22 mouse cellular contexts compared by ENCODE assay signal in the genomic region with DNA sequence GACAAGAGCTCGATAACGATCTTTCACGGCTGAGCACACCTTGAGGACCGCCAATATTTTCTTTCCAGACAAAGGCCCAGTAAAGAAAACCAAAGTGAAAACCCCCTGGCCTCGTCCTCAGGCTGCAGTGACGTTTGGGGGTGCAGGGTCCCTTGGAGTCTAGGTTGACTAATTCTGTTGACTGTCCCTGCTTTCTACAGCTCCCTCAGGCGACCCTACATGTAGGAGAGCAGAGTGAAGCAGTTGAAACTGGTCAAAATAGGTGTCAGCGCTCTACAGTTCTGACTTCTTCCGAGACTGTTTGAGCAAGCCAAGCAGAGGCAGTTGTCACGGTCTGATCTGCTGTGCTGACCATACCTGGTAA.
A peak's percentile ranks its signal among the peaks of the same experiment; 100 is the strongest.
DNase-seq lines count a peak whose midpoint lies in the region; ATAC-seq and TF ChIP-seq lines count a peak whose summit lies in the region.
"Had no signal": no experiment of that assay in that cellular context is flagged by ENCODE, and none has a peak within 500 bp of the region (broad histone marks: within the 10 kb centered on the region; RNA-seq: fewer than 3 reads in every experiment).

No protein-coding gene starts in this region.

- WGBS in intestine, embryonic 16.5 days: 84% methylated on average over 10 of the region's 10 CpGs
- 85% methylated on average over 10 of the region's 10 CpGs for WGBS in intestine, embryonic 15.5 days
- 69% methylated on average over 10 of the region's 10 CpGs for WGBS in lung, embryonic 14.5 days
- WGBS in intestine, postnatal 0 days: 71% methylated on average over 10 of the region's 10 CpGs

- ATAC-seq in intestine, embryonic 16.5 days: no peak
- ATAC-seq in intestine, embryonic 15.5 days: no peak
- peak; percentile 30; the same call in 1 of the 2 replicates for ATAC-seq in lung, embryonic 14.5 days (ENCODE audit: insufficient read depth)
- no peak for ATAC-seq in intestine, postnatal 0 days
- no peak for ATAC-seq in frontal cortex, adult (ENCODE audit: low TSS enrichment)
- ATAC-seq: forebrain, embryonic 16.5 days had no signal

- no peak overlapping the region for H3K4me2 ChIP-seq in intestine, embryonic 16.5 days (ENCODE audit: low read depth, low read length)
- H3K4me2 ChIP-seq in intestine, embryonic 15.5 days (replicated peaks): no peak overlapping the region
- no peak overlapping the region for H3K4me2 ChIP-seq in lung, embryonic 14.5 days
- peak overlapping the region; percentile 25; the same call in 1 of the 2 replicates for H3K4me2 ChIP-seq in CH12.LX (ENCODE audit: insufficient read depth, low read depth, poor library complexity, severe bottlenecking)
- no peak overlapping the region for H3K4me2 ChIP-seq in intestine, postnatal 0 days (replicated peaks; ENCODE audit: low read depth)
- H3K4me2 ChIP-seq: hindbrain, embryonic 13.5 days; liver, embryonic 15.5 days had no signal

- no peak overlapping the region for H3K4me3 ChIP-seq in intestine, embryonic 16.5 days (ENCODE audit: low read length)
- H3K4me3 ChIP-seq in intestine, embryonic 15.5 days (replicated peaks): no peak overlapping the region
- no peak overlapping the region for H3K4me3 ChIP-seq in lung, embryonic 14.5 days (ENCODE audit: low read depth, low read length)
- H3K4me3 ChIP-seq in CH12.LX (replicated peaks in 1 of 3; ENCODE audit: low read depth in 2 of 3, low read length in 2 of 3, poor library complexity in 1 of 3): no peak overlapping the region
- no peak overlapping the region for H3K4me3 ChIP-seq in intestine, postnatal 0 days (ENCODE audit: low read depth, low read length)
- H3K4me3 ChIP-seq: forebrain, embryonic 10.5 days; heart, adult 2 months; hindbrain, embryonic 13.5 days; layer of hippocampus, adult 2 months; limb, embryonic 10.5 days; liver, embryonic 15.5 days had no signal

- H3K9ac ChIP-seq in intestine, embryonic 16.5 days (ENCODE audit: low read depth, low read length): no peak overlapping the region
- H3K9ac ChIP-seq in intestine, embryonic 15.5 days: no peak overlapping the region
- H3K9ac ChIP-seq in lung, embryonic 14.5 days: no peak overlapping the region
- H3K9ac ChIP-seq in CH12.LX (ENCODE audit: insufficient read depth, low read depth): no peak overlapping the region
- no peak overlapping the region for H3K9ac ChIP-seq in intestine, postnatal 0 days (ENCODE audit: low read depth, low read length)
- H3K9ac ChIP-seq: hindbrain, embryonic 13.5 days; liver, embryonic 15.5 days had no signal

- no peaks in the 10 kb centered on the region for H3K79me2 ChIP-seq in CH12.LX (replicated peaks; ENCODE audit: control insufficient read depth, extremely low read depth, insufficient read depth, poor library complexity, severe bottlenecking)

- H3K27me3 ChIP-seq in intestine, embryonic 16.5 days (replicated peaks; ENCODE audit: control insufficient read depth, insufficient read depth, low read length): no peaks in the 10 kb centered on the region
- no peaks in the 10 kb centered on the region for H3K27me3 ChIP-seq in intestine, embryonic 15.5 days (replicated peaks)
- H3K27me3 ChIP-seq in lung, embryonic 14.5 days (ENCODE audit: insufficient read depth, low read length): no peaks in the 10 kb centered on the region
- no peaks in the 10 kb centered on the region for H3K27me3 ChIP-seq in CH12.LX (replicated peaks)
- no peaks in the 10 kb centered on the region for H3K27me3 ChIP-seq in intestine, postnatal 0 days (replicated peaks; ENCODE audit: control insufficient read depth, insufficient read depth, low read length)
- H3K27me3 ChIP-seq: hindbrain, embryonic 13.5 days; liver, embryonic 15.5 days had no signal

- no peak for DNase-seq in lung, embryonic 14.5 days
- no peak for DNase-seq in lung, adult 18-20 months
- DNase-seq in CH12.LX (ENCODE audit: extremely low read depth): no peak
- DNase-seq: adrenal gland, postnatal 10 days; cerebellum, adult 18-20 months; cerebellum, postnatal 14 days; gastrocnemius, postnatal 14 days; liver; midbrain, embryonic 14.5 days; right cerebral cortex, postnatal 14 days; thymus, postnatal 25 days had no signal

- peak overlapping the region; percentile 26; the same call in 1 of the 2 replicates for H3K27ac ChIP-seq in intestine, embryonic 16.5 days (ENCODE audit: low read length)
- H3K27ac ChIP-seq in intestine, embryonic 15.5 days: no peak overlapping the region
- peak overlapping the region; percentile 76 for H3K27ac ChIP-seq in lung, embryonic 14.5 days (ENCODE audit: low read depth)
- H3K27ac ChIP-seq in CH12.LX (ENCODE audit: insufficient read depth, low read depth): no peak overlapping the region
- peak overlapping the region; percentile 21; the same call in 1 of the 2 replicates for H3K27ac ChIP-seq in intestine, postnatal 0 days (ENCODE audit: low read depth, low read length)
- H3K27ac ChIP-seq: forebrain, embryonic 10.5 days; heart, adult 2 months; hindbrain, embryonic 13.5 days; layer of hippocampus, adult 2 months; limb, embryonic 10.5 days; liver, embryonic 15.5 days had no signal

- H3K4me1 ChIP-seq in intestine, embryonic 16.5 days (ENCODE audit: control insufficient read depth, insufficient read depth, low read length): no peaks in the 10 kb centered on the region
- H3K4me1 ChIP-seq in intestine, embryonic 15.5 days (replicated peaks): no peaks in the 10 kb centered on the region
- no peaks in the 10 kb centered on the region for H3K4me1 ChIP-seq in lung, embryonic 14.5 days (ENCODE audit: insufficient read depth)
- no peaks in the 10 kb centered on the region for H3K4me1 ChIP-seq in CH12.LX (ENCODE audit: control insufficient read depth in 1 of 2, insufficient read depth in 2 of 2)
- no peaks in the 10 kb centered on the region for H3K4me1 ChIP-seq in intestine, postnatal 0 days (replicated peaks; ENCODE audit: control insufficient read depth, insufficient read depth, low read length)
- H3K4me1 ChIP-seq: forebrain, embryonic 10.5 days; hindbrain, embryonic 13.5 days; limb, embryonic 10.5 days; liver, embryonic 15.5 days had no signal

- dilution Hi-C loops in CH12.LX (cut with MboI; ENCODE audit: extremely low pct_ligation_motif_present, extremely low pct_unique_long_range_greater_than_20kb, low sequenced_read_pairs): no loop called here

- TF ChIP-seq CTCF in lung, embryonic 14.5 days (IDR thresholded peaks at IDR 0.05; ENCODE audit: low read depth): no peak
- no peak for TF ChIP-seq CTCF in CH12.LX (conservative IDR thresholded peaks at IDR 0.05 in 1 of 2, IDR thresholded peaks at IDR 0.05 in 1 of 2; ENCODE audit: low read depth in 2 of 2, low read length in 2 of 2)
- no peak for TF ChIP-seq CTCF in intestine, postnatal 0 days (IDR thresholded peaks at IDR 0.05; ENCODE audit: low read depth)

- in situ Hi-C loops in CH12.LX (cut with MboI; ENCODE audit: low pct_ligation_motif_present, low pct_unique_long_range_greater_than_20kb, low sequenced_read_pairs): no loop called here

- no peak for TF ChIP-seq RAD21 in CH12.LX (IDR thresholded peaks at IDR 0.05; ENCODE audit: low read depth, low read length)

- H3K9me3 ChIP-seq in intestine, embryonic 16.5 days (ENCODE audit: control insufficient read depth, low read length): no peaks in the 10 kb centered on the region
- no peaks in the 10 kb centered on the region for H3K9me3 ChIP-seq in intestine, embryonic 15.5 days
- H3K9me3 ChIP-seq in lung, embryonic 14.5 days (ENCODE audit: low read depth, low read length): no peaks in the 10 kb centered on the region
- no peaks in the 10 kb centered on the region for H3K9me3 ChIP-seq in CH12.LX (replicated peaks; ENCODE audit: low read length)
- H3K9me3 ChIP-seq in intestine, postnatal 0 days (ENCODE audit: control insufficient read depth): no peaks in the 10 kb centered on the region
- H3K9me3 ChIP-seq: forebrain, embryonic 10.5 days; hindbrain, embryonic 13.5 days; limb, embryonic 10.5 days; liver, embryonic 15.5 days had no signal

- no peak for TF ChIP-seq EP300 in CH12.LX (IDR thresholded peaks at IDR 0.05; ENCODE audit: low read length)

- no peak for TF ChIP-seq POLR2A in CH12.LX (IDR thresholded peaks at IDR 0.05; ENCODE audit: low read depth, low read length)

- H3K36me3 ChIP-seq in intestine, embryonic 16.5 days (ENCODE audit: control insufficient read depth, insufficient read depth, low read length): no peaks in the 10 kb centered on the region
- H3K36me3 ChIP-seq in intestine, embryonic 15.5 days: no peaks in the 10 kb centered on the region
- no peaks in the 10 kb centered on the region for H3K36me3 ChIP-seq in lung, embryonic 14.5 days (ENCODE audit: insufficient read depth)
- no peaks in the 10 kb centered on the region for H3K36me3 ChIP-seq in CH12.LX (replicated peaks in 1 of 2; ENCODE audit: control insufficient read depth in 1 of 2, insufficient read depth in 1 of 2, low read length in 1 of 2)
- no peaks in the 10 kb centered on the region for H3K36me3 ChIP-seq in intestine, postnatal 0 days (ENCODE audit: control insufficient read depth, insufficient read depth)
- H3K36me3 ChIP-seq: forebrain, embryonic 10.5 days; hindbrain, embryonic 13.5 days; limb, embryonic 10.5 days; liver, embryonic 15.5 days had no signal

TF ChIP-seq in CH12.LX, 34 proteins besides CTCF, POLR2A, EP300 and RAD21:
- TF ChIP-seq HCFC1 (IDR thresholded peaks at IDR 0.05; ENCODE audit: low read depth, low read length): no peak
- no peak for TF ChIP-seq GABPA (IDR thresholded peaks at IDR 0.05; ENCODE audit: insufficient replicate concordance, low read depth, low read length)
- TF ChIP-seq POLR2AphosphoS2 (IDR thresholded peaks at IDR 0.05; ENCODE audit: low read depth, low read length): no peak
- no peak for TF ChIP-seq ZMIZ1 (IDR thresholded peaks at IDR 0.05; ENCODE audit: low read depth, low read length)
- TF ChIP-seq MYC (IDR thresholded peaks at IDR 0.05; ENCODE audit: low read depth, low read length): no peak
- no peak for TF ChIP-seq SIN3A (IDR thresholded peaks at IDR 0.05; ENCODE audit: low read length)
- TF ChIP-seq ELF1 (IDR thresholded peaks at IDR 0.05; ENCODE audit: low read depth, low read length): no peak
- no peak for TF ChIP-seq ZKSCAN1 (IDR thresholded peaks at IDR 0.05; ENCODE audit: borderline replicate concordance, low read depth, low read length)
- TF ChIP-seq USF2 (conservative IDR thresholded peaks at IDR 0.05; ENCODE audit: low read depth, low read length): no peak
- no peak for TF ChIP-seq MAFK (IDR thresholded peaks at IDR 0.05; ENCODE audit: insufficient replicate concordance, low read length)
- TF ChIP-seq ETS1 (conservative IDR thresholded peaks at IDR 0.05; ENCODE audit: low read depth, low read length): no peak
- no peak for TF ChIP-seq IRF4 (IDR thresholded peaks at IDR 0.05; ENCODE audit: low read depth, low read length)
TF ChIP-seq in CH12.LX: peak in this region for 0.

Comparison
In these comparisons a context has a peak if more than half of its experiments do, and no peak if none do; other contexts are left out.
1. H3K27ac ChIP-seq: peak in intestine, embryonic 16.5 days (single experiment), lung, embryonic 14.5 days (single experiment) and intestine, postnatal 0 days (single experiment); none in intestine, embryonic 15.5 days (single experiment) and CH12.LX (single experiment).